Mouse (Mus musculus) ES-Bruce4 (cell line): Measurements from ENCODE around the gene Col20a1. TPM values are rescaled to one million over a fixed set of nuclear protein-coding genes. Genes with fewer than 3 reads are reported as not detected.

Experiments used
- H3K27ac ChIP-seq: 2 replicates; pipeline ENCODE4 v1.5.1; 2012; ENCODE audit warnings: low read length, inconsistent platforms; ENCODE audit not compliant: insufficient read depth
- H3K27me3 ChIP-seq: 2 replicates; pipeline ENCODE4 v1.6.1; 2012; ENCODE audit warnings: mild to moderate bottlenecking, low read length, inconsistent platforms; ENCODE audit not compliant: control insufficient read depth, poor library complexity, insufficient read depth, severe bottlenecking
- H3K36me3 ChIP-seq: 2 replicates; pipeline ENCODE4 v1.6.1; 2012; ENCODE audit warnings: inconsistent platforms, mild to moderate bottlenecking, low read length, moderate library complexity; ENCODE audit not compliant: control insufficient read depth, poor library complexity, insufficient read depth, severe bottlenecking
- H3K4me1 ChIP-seq: one replicate; pipeline ENCODE4 v1.8.1; 2011; ENCODE audit warnings: low read length; ENCODE audit not compliant: control insufficient read depth, insufficient read depth
- H3K4me3 ChIP-seq: 2 replicates; pipeline ENCODE4 v1.5.1; 2011; ENCODE audit warnings: low read depth, mild to moderate bottlenecking, low read length
- H3K9ac ChIP-seq: 2 replicates; pipeline ENCODE4 v1.6.1; 2012; ENCODE audit warnings: low read depth, mild to moderate bottlenecking, inconsistent platforms; ENCODE audit not compliant: poor library complexity, severe bottlenecking
- H3K9me3 ChIP-seq: replicated peaks from 2 replicates; pipeline ENCODE4 v1.6.1; 2012; ENCODE audit warnings: mild to moderate bottlenecking, low read length, inconsistent platforms; ENCODE audit not compliant: control insufficient read depth, poor library complexity, insufficient read depth, severe bottlenecking
- CTCF ChIP-seq: IDR thresholded peaks from one replicate; pipeline ENCODE4 v1.8.1; 2011; ENCODE audit warnings: low read depth, low read length
- EP300 ChIP-seq: IDR thresholded peaks from 2 replicates; pipeline ENCODE4 v1.6.1; 2011; ENCODE audit warnings: low read depth, low read length; ENCODE audit not compliant: insufficient read depth
- POLR2A ChIP-seq: IDR thresholded peaks from one replicate; pipeline ENCODE4 v1.8.1; 2011; ENCODE audit warnings: low read length; ENCODE audit not compliant: insufficient read depth
- polyA plus RNA-seq: library from polyadenylated mRNA; stranded (reverse); fragments of >200 nt; gene quantifications from 2 replicates; pipeline ENCODE4 v1.2.4, GENCODE M21; 2011; ENCODE audit warnings: low read depth; ENCODE audit not compliant: missing spikeins, insufficient read depth, insufficient read length

Gene Col20a1
- polyA plus RNA-seq, 1 experiment: 0.79 TPM

DNA sequence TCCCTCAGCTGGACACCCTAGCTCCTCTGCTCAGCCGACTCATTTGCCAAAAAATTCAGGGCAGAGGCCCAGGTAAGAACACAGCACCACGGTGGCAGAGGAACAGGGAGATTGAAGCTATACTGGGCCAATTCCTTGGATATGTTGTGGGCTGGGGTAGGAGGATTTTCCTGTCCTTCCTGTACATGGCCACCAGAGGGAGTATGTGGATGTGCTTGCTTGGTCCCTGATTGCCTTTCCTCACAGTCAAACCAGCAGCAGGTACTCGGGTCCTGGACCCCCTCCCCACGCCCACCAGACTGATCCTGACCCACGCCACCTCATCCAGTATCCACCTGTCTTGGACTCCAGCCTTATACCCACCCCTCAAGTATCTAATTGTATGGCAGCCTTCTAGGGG is 10.1 kb downstream of the Col20a1 start:
- Histone ChIP-seq H3K27me3 (no peaks in the 10 kb centered on the region), H3K9me3 (no peaks in the 10 kb centered on the region), H3K4me1 (no peaks in the 10 kb centered on the region), H3K36me3 (no peaks in the 10 kb centered on the region), H3K27ac (no peak overlapping the region), H3K9ac (no peak overlapping the region), H3K4me3 (no peak overlapping the region)
- TF ChIP-seq POLR2A: no peak
- peak; percentile 84 for TF ChIP-seq CTCF

DNA sequence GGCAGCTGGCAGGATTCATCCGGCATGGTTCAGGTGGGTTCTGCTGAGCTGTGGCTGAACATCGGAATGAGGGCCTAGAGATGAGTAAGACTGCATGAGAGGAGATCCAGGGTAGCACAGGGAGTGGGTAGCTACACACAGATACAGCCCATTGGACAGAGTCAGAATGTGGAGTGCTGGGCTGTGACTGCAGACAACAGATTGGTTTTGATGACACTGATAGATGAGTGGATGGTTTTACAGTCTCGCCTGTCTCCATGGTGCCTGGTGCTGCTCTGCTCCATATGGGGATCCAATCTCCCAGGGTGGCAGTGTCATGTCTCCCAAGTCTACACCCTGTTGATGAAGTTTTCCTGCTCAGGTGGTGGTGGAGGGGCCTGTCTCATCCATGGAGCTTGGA is 10.6 kb downstream of the Col20a1 start:
- H3K9me3 ChIP-seq: no peaks in the 10 kb centered on the region
- TF ChIP-seq POLR2A (no peak), EP300 (no peak), CTCF (no peak)

DNA sequence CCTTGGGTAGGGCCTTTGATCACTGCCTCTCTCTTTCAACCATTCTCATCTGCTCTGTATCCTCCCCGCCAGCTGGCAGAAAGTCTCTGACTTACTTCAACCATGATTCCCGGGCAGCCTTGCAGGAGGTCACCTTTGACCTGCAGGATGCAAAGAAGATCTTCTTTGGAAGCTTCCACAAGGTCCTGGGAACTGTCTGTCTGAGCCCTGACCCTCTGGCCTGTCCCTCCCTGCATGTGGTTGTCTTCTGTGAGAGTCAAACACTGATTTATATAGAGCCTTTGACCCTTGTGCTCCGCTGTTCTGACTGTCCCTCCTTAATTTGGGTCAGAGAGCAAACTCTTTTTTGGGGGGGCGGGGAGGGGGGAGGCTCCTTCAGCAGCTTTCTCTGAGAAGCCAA is 20.7 kb downstream of the Col20a1 start:
- no peaks in the 10 kb centered on the region for H3K4me1 ChIP-seq
- no peaks in the 10 kb centered on the region for H3K36me3 ChIP-seq
- H3K9ac ChIP-seq: no peak overlapping the region
- H3K9me3 ChIP-seq: no peaks in the 10 kb centered on the region
- H3K27me3 ChIP-seq: no peaks in the 10 kb centered on the region
- no peak overlapping the region for H3K27ac ChIP-seq
- no peak overlapping the region for H3K4me3 ChIP-seq
- TF ChIP-seq CTCF (no peak), POLR2A (no peak), EP300 (no peak)

More for the DNA sequence above, 10.6 kb downstream of the Col20a1 start:
- H3K27ac ChIP-seq: no peak overlapping the region
- no peaks in the 10 kb centered on the region for H3K36me3 ChIP-seq
- no peak overlapping the region for H3K9ac ChIP-seq
- no peaks in the 10 kb centered on the region for H3K4me1 ChIP-seq
- no peak overlapping the region for H3K4me3 ChIP-seq
- H3K27me3 ChIP-seq: no peaks in the 10 kb centered on the region

DNA sequence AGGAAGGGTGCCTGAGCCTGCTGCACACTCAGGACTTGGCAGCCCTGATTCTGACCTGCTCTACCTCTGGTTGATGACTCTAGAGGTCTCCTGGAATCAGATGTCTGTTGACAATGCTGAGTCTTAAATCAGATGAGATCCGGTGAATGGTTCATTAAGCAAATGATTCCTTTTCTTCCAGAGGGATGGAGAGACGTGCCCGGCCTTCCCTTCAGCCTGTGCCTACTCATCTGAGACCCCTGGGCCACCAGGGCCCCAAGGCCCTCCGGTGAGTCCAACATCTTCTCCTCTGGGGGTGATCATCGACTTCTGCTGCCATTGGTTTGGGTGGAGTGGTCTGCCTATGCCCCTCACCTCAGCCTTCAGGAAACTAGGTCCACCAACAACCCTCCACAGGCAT is 22.0 kb downstream of the Col20a1 start:
- H3K36me3 ChIP-seq: no peaks in the 10 kb centered on the region
- H3K4me3 ChIP-seq: no peak overlapping the region
- no peaks in the 10 kb centered on the region for H3K4me1 ChIP-seq
- no peak overlapping the region for H3K9ac ChIP-seq
- H3K9me3 ChIP-seq: no peaks in the 10 kb centered on the region
- H3K27me3 ChIP-seq: no peaks in the 10 kb centered on the region
- H3K27ac ChIP-seq: no peak overlapping the region
- TF ChIP-seq CTCF (no peak), POLR2A (no peak), EP300 (no peak)

DNA sequence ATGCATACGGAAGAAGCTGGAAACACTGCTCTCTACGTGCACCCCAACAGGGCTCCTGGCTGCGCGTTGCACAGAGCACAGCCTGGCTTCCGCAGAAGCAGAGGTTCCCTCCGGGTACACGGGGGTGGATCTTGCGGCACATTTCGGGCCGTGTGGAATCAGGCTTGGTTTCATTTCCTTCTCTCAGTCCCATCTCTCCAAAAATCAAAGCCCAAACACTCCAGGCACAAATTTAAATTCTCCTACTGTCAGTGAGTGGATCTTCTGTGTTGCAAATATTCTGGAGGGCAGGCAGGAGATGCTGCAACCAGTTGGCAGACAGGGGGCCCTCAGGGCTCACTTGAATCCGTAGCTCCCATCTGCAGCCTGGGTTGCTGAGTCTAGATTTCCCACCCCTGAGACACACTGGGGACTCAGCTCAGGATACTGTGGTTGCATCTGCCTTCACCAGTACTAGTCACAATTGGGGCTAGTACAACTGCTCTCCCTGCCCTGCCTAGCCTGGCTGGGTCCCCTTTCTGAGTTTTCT is 45.1 kb downstream of the Col20a1 start:
- H3K27me3 ChIP-seq: no peaks in the 10 kb centered on the region
- H3K9ac ChIP-seq: no peak overlapping the region
- no peaks in the 10 kb centered on the region for H3K36me3 ChIP-seq
- TF ChIP-seq POLR2A (no peak), EP300 (no peak), CTCF (no peak)
- no peak overlapping the region for H3K27ac ChIP-seq
- no peak overlapping the region for H3K4me3 ChIP-seq
- H3K9me3 ChIP-seq: no peaks in the 10 kb centered on the region
- no peaks in the 10 kb centered on the region for H3K4me1 ChIP-seq

DNA sequence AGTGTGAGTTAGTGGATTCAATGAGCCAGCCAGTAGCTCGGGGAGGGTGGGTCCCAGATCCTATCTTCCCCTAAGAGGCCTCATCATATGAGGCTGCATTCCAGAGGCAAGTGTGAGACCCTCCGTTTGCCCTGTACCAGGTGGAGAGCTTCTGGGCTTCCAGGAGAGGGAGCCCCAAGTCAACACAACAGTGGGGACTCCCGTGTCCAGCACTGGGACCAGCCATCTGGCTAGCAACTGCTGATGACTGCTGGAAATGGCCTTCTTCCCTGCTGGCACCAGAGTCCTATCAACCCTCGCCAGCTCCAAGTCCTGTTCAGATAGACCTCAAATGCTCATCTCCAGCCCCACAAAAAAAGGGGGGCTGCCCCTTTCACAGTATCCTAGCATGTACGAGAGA is 46.1 kb downstream of the Col20a1 start:
- Histone ChIP-seq H3K27ac (no peak overlapping the region), H3K27me3 (no peaks in the 10 kb centered on the region), H3K9ac (no peak overlapping the region), H3K9me3 (no peaks in the 10 kb centered on the region), H3K4me3 (no peak overlapping the region), H3K4me1 (no peaks in the 10 kb centered on the region), H3K36me3 (no peaks in the 10 kb centered on the region)
- TF ChIP-seq CTCF (peak; percentile 8), POLR2A (no peak)
